Mouse (Mus musculus) lung, adult 2 months (tissue): Measurements from ENCODE around the gene Bax. TPM values are rescaled to one million over a fixed set of nuclear protein-coding genes. Genes with fewer than 3 reads are reported as not detected.
"Not testable (repeated sequence)": the region's sequence is repeated elsewhere in the genome, so short reads cannot be mapped to it uniquely, and the experiment has no call there.

Source experiments
- DNase-seq: peaks from one replicate; pipeline ENCODE4 v3.0.0; 2022
- H3K4me1 ChIP-seq: fragments of 200-500 bp; 2 replicates; pipeline ENCODE4 v1.6.1; 2011; ENCODE audit warnings: low read length; ENCODE audit not compliant: control insufficient read depth, insufficient read depth
- H3K4me3 ChIP-seq: fragments of 200-500 bp; replicated peaks from 2 replicates; pipeline ENCODE3; 2011; ENCODE audit warnings: low read depth, mild to moderate bottlenecking, control low read depth, low read length; ENCODE audit errors: extremely low read depth
- CTCF ChIP-seq: fragments of 200-500 bp; IDR thresholded peaks from 2 replicates; pipeline ENCODE4 v1.5.1; 2011; ENCODE audit warnings: mild to moderate bottlenecking, low read length, control low read depth; ENCODE audit not compliant: insufficient read depth
- POLR2A ChIP-seq: fragments of 200-500 bp; IDR thresholded peaks from 2 replicates; pipeline ENCODE4 v1.6.1; 2011; ENCODE audit warnings: low read depth, mild to moderate bottlenecking, control low read depth, low read length, borderline replicate concordance; ENCODE audit errors: extremely low read depth
- WGBS: fragments of 180-500 bp; shearing (Covaris S2); methylation state at CpG from one replicate; pipeline ENCODE4 v1.1.7; 2018; 5-methylcytosine and 5-hydroxymethylcytosine counted together
- polyA plus RNA-seq: library from polyadenylated mRNA; depleted of rRNA; stranded (reverse); fragments of >200 nt; gene quantifications from 2 replicates; pipeline ENCODE4 v1.2.3, GENCODE M21; 2012

Gene Bax
- polyA plus RNA-seq, 1 experiment: 128 TPM

DNA sequence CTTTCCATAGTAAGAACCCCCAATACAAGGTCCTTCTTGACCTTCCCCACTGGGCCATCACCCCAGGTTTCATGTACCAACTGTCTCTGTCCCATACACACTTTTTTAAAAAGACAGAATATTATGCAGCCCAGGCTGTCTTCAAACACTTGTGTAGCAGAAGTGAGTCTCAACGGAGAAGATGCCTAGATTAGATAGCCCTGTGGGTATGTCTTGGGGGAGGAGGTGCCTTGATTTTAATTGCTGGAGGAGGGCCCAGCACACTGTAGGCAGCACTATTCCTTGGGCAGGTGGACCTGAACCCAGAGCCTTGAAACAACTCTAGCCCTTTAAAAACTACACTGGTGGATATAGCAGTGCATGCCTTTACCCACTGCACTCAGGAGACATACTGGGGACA, 15.5 kb upstream of the Bax start:
- TF ChIP-seq CTCF (no peak), POLR2A (no peak)
- Histone ChIP-seq H3K4me3 (no peak overlapping the region), H3K4me1 (no peaks in the 10 kb centered on the region)
- no peak for DNase-seq
- 74% methylated on average over 1 of the region's 1 CpGs for WGBS

DNA sequence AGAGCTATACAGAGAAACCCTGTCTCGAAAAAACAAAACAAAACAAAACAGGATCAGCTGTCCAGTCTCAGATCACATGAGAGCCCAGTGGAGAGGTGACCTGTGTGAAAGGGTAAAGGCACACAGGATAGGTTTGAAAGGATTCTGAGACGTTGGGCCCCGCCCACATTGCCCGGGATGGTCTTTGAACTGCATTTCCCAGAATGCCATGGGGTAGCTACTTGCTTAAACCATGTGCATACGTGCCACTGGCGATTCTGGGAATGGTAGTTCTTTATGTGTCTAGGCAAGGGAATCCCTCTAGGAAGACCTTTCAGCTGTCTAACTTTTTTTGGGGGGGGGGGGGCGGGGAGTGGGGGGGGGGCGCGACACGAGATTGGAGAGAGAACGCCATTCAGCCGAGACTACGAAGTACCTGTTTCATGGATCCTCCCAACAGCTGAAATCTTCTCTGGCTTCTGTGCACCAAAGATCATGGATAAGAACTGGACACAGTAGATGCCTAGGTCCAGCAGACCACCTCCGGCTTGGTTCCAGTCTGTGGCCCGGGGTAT, 14.8 kb upstream of the Bax start, which contains the start of gene Tulp2:
Tulp2 (plus strand) TSS at position 504 of the 554 bp plus-strand sequence.
- WGBS: 42% methylated on average over 15 of the region's 15 CpGs
- Histone ChIP-seq H3K4me1 (no peaks in the 10 kb centered on the region), H3K4me3 (no peak within 1 kb of the TSS)
- TF ChIP-seq POLR2A: no peak
- TF ChIP-seq CTCF: no peak
- peak; percentile 57 for DNase-seq

DNA sequence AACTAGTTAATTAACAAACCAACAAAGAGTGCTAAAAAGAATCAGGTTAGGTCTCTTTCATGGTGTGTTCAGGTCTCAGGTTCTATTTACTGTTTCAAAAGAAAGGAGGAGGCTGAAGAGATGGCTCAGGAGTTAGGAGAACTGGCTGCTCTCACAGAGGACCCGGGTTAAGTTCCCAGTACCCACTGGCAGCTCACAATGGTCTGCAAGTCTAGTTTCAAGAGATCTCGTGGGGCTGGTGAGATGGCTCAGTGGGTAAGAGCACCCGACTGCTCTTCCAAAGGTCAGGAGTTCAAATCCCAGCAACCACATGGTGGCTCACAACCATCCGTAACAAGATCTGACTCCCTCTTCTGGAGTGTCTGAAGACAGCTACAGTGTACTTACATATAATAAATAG, 13.6 kb upstream of the Bax start:
- not testable (repeated sequence) for H3K4me3 ChIP-seq, DNase-seq, H3K4me1 ChIP-seq
- WGBS: 81% methylated on average over 3 of the region's 4 CpGs

GRCm38 (mm10) chr7:45478774-45479173, 12.1 kb upstream of the Bax start:
- Histone ChIP-seq H3K4me3 (no peak overlapping the region), H3K4me1 (no peaks in the 10 kb centered on the region)
- no peak for DNase-seq
- TF ChIP-seq CTCF (no peak), POLR2A (no peak)
- 96% methylated on average over 7 of the region's 7 CpGs for WGBS

DNA sequence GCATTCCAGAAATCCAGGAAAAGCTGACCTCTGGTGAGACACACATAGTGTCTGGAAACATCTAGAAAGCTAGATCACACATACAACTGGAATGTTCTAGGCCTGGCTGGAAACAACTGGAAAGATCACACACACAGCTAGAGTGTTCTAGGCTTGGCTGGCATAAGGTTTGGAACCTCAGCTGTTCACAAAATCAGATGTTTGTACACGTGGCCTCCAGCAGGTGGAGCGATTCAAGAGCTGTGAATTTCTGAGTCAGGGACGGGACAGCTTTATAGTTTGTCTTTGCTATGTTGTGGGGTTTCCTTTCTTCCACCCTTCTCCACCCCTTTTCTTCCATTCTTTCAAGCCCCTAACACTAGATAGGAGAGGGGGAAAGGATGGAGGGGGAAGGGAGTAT, 10.3 kb upstream of the Bax start:
- Histone ChIP-seq H3K4me1 (no peaks in the 10 kb centered on the region), H3K4me3 (no peak overlapping the region)
- WGBS: 1% methylated on average over 3 of the region's 3 CpGs
- TF ChIP-seq POLR2A: no peak
- peak; percentile 65 for TF ChIP-seq CTCF
- peak; percentile 58 for DNase-seq

DNA sequence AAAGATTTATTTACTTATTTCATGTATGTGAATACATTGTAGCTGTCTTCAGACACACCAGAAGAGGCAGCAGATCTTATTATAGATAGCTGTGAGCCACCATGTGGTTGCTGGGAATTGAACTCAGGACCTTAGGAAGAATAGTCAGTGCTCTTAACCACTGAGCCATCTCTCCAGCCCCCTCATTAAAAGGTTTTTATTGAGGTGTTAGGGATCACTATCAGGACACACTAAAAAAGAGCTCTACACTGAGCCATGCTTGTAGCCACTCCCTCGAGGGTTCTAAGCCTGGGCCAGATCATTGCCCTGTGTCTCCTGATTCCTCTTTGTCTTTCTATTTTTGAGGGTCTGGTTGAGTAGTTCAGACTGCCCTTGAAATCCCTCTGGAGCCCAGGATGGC, 9.8 kb upstream of the Bax start:
- 35% methylated on average over 1 of the region's 1 CpGs for WGBS
- TF ChIP-seq CTCF: no peak
- DNase-seq: no peak
- Histone ChIP-seq H3K4me3 (no peak overlapping the region), H3K4me1 (no peaks in the 10 kb centered on the region)

DNA sequence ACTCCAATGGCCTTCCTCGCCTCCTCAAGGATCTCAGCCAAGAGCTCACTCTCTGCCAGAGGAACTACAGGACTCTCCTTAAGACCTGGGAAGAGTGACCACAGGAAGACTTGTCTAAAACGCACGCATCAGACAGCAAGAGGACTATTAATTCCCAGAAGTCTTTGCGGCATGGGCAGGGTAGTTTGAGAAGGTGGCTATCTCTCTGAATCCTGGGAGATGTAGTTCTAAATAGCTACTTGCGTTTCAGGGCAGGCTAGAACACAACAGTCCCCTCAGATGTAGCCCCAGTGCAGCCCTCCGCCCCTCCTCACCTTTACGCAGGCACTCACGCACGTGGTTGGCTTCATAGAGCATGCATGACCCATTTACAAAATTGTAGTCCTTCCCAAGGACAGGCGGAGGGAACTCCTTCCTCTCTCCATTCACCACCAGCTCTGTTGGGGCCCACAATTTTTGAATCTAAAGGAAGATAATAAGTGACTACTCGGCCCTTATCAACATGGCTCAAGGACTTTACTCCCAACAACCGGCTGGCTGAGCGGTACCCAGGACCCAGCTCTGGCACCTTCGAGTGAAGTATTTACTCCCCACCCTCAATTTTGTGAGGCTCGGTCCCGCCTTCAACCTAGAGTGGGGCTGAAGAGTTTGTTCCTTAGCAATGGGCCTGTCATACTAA, 8.7 kb upstream of the Bax start:
- no peak for TF ChIP-seq CTCF
- no peak for TF ChIP-seq POLR2A
- H3K4me3 ChIP-seq: peak overlapping the region; percentile 43
- WGBS: 60% methylated on average over 16 of the region's 16 CpGs
- peak; percentile 30 for DNase-seq
- no peaks in the 10 kb centered on the region for H3K4me1 ChIP-seq

DNA sequence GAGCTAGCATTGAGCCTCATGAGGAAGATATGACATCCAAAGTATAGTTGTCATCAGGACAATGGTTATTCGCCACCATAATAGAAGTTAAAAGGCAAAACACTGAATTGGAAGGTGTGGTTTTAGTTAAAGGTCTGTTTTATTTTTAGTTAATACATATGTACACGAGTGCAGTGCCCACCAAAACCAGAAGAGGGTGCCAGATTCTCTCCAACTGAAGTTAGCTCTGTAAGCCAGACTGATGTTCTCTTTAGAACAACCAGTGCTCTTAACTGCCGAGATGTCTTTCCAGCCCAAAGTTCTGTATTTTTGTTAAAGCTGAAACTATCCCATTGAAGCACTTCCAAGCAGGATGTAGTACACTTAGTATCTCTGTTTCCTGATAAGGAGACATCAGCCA, 4.2 kb upstream of the Bax start:
- TF ChIP-seq CTCF: peak; percentile 35; the same call in 1 of the 2 replicates
- TF ChIP-seq POLR2A: no peak
- no peak overlapping the region for H3K4me3 ChIP-seq
- peak; percentile 69 for DNase-seq
- peaks cover 4% of the 10 kb centered on the region for H3K4me1 ChIP-seq
- WGBS: 3% methylated on average over 3 of the region's 3 CpGs

DNA sequence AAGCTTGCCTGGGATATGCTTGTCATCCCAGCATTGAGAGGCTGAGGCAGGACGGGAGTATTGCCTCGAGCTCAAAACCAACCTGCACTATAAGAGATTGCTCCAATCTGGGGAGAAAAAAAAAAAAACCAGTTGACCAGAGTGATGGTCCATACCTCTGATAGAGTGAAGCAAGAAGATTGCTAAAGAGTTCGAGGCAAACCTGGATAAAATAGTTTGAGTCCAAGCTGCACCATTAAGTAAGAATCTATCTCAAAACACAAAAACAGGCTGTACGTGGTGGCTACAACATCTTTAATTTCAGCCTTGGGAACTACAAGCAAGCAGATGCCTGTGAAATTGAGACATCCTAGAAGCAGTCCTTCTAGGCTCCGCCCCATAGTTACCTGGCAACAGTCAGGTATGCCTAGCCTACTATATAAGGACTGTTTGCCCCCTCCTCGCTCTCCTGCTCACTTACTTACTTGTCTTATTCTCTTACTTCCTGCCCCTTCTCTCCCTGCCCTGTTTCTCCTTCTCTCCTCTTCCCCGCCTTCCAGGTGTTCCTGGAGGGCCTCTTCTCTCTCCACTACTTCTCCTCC, 482 bp upstream of the Bax start:
- peak overlapping the region; percentile 61 for H3K4me3 ChIP-seq
- 32% methylated on average over 7 of the region's 7 CpGs for WGBS
- peak; percentile 56 for DNase-seq
- no peak for TF ChIP-seq POLR2A
- TF ChIP-seq CTCF: no peak
- peaks cover 7% of the 10 kb centered on the region for H3K4me1 ChIP-seq

DNA sequence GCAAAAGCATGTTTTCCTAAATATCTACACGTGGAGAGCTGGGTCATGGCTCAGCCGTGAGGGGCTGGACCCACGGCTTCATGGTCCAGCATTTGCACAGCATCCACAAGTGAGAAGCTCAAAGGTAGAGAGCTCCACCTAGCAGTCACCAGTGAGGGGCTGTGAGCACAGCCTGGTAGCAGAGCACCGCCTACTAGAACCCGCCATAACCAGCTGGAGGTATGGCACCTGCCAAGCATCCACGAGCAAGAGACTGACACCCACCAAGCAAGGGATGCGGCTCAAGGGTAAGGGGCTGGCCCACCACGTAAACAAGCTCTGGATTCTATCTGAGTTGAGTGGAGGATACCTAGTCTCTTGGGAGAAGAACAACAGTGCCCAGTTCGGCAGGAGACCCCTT, 1.1 kb downstream of the Bax start:
- Histone ChIP-seq H3K4me3 (peak overlapping the region; percentile 26), H3K4me1 (peaks cover 7% of the 10 kb centered on the region)
- 73% methylated on average over 9 of the region's 9 CpGs for WGBS
- TF ChIP-seq POLR2A (no peak), CTCF (no peak)
- DNase-seq: no peak

DNA sequence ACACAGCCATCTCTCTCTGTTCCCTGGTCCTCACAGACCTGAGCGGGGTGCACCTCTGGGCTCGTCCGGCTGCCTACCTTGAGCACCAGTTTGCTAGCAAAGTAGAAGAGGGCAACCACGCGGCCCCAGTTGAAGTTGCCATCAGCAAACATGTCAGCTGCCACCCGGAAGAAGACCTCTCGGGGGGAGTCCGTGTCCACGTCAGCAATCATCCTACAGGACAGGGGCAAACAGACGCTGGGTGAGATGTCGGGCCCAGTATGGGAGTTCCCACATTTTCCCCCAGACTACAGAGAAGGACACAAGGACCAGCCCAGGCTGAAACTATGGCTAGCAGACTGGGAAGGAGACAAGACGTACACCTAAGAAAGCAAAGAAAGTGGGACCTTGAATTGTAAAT, 1.6 kb downstream of the Bax start:
- H3K4me1 ChIP-seq: peaks cover 10% of the 10 kb centered on the region
- WGBS: 95% methylated on average over 12 of the region's 12 CpGs
- no peak for DNase-seq
- TF ChIP-seq POLR2A: no peak
- no peak for TF ChIP-seq CTCF
- H3K4me3 ChIP-seq: no peak overlapping the region
